Mouse (Mus musculus): Measurements from ENCODE around the gene Gm21083. TPM values are rescaled to one million over a fixed set of nuclear protein-coding genes. Genes with fewer than 3 reads are reported as not detected.

The Gm21083 gene
- polyA plus RNA-seq (2012; ENCODE audit: low replicate concordance), result not detected in 2 replicates

DNA sequence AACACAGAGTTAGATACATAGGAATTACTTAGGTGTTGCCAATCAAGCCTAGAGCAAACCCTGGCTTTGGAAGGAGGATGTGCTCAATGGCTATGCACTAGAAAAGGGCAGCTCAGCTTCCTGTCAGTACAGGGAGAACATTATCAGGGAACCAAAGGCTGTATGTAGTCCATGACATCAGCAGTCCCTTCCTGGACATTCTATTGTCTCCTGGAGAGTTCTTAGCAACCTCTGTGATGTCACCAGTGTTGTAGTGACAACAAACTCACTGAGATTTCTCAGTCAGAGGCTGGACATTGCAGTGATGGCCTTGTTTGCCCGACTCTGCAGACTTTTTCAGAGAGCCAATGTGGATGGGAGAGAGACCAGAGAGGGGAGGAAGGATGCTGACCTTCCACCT lies at the start of gene Gm21083:
Gene Gm21083 (plus strand): TSS at position 301 of the 400 bp plus-strand sequence.

GRCm38 (mm10) chr5:15529122-15529521 lies 48.0 kb upstream of the Gm21083 start, which contains the start of gene Gm21190:
Gene Gm21190, minus strand, starts transcription at chr5:15529222.

GRCm38 (mm10) chr5:15618764-15619163 lies 41.6 kb downstream of the Gm21083 start, which contains the start of gene Speer4d:
Gene Speer4d, plus strand, starts transcription at chr5:15619064.

Other genes starting within 250 kb of the Gm21083 start
- gene Gm21149, start 100.8 kb upstream of the Gm21083 start, polyA plus RNA-seq (2012; ENCODE audit: low replicate concordance), result not detected in 2 replicates
- gene Gm21190, start 48.1 kb upstream of the Gm21083 start, polyA plus RNA-seq (2012; ENCODE audit: low replicate concordance), result not detected in 2 replicates
- not detected in 2 replicates for gene Speer4d, start 41.7 kb downstream of the Gm21083 start, polyA plus RNA-seq (2012; ENCODE audit: low replicate concordance)
- gene 4930572O03Rik, start 79.7 kb downstream of the Gm21083 start, polyA plus RNA-seq (2012; ENCODE audit: low replicate concordance), result not detected in 2 replicates
- gene Speer4c, start 136.9 kb downstream of the Gm21083 start, polyA plus RNA-seq (2012; ENCODE audit: low replicate concordance), result not detected in 2 replicates